Mouse (Mus musculus) lung, postnatal 0 days (tissue): ENCODE results near the gene Gm20388.

ENCODE experiments used
- CTCF ChIP-seq: IDR thresholded peaks from 2 replicates; pipeline ENCODE4 v1.5.1; 2016; ENCODE audit warnings: antibody characterized with exemption, mild to moderate bottlenecking
- EP300 ChIP-seq: IDR thresholded peaks from 2 replicates; pipeline ENCODE4 v1.6.1; 2016; ENCODE audit warnings: antibody characterized with exemption, mild to moderate bottlenecking, control low read depth

DNA sequence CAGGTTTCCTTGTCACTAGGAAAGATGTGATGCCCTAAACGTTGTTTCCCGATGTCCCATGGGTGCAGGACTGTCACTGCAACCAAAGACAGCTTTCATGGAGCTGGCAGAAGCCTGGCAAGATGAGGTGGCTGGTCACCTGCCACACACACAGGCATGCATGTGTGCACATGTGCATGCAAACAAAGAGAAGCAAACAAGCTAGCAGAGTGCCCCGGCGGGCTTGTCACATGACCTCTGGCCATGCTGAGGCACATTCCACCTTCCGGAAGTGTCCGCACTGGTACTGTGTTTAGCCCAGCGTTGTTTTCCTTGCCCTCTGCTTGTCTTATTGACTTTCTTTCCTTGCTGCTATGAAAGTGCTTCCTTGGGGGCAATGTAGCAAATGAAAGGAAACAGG lies 4417.6 kb downstream of the Gm20388 start:
- TF ChIP-seq EP300 (no peak), CTCF (no peak)
